Mouse (Mus musculus) ES-E14 (cell line): ENCODE measurements at regions not wholly inside any gene's neighbourhood (a gene's known extent, or its start where the extent isn't known, plus 50 kb on each side); places are given as distances from the start of the nearest gene placed in this dataset.

Experiments
- CHD2 ChIP-seq: IDR thresholded peaks from 2 replicates; pipeline ENCODE4 v1.6.1; 2014; ENCODE audit warnings: mild to moderate bottlenecking, low read depth, low read length, inconsistent platforms
- HCFC1 ChIP-seq: IDR thresholded peaks from 2 replicates; pipeline ENCODE4 v1.6.1; 2012; ENCODE audit warnings: low read length, inconsistent platforms, borderline replicate concordance; ENCODE audit not compliant: insufficient read depth

DNA sequence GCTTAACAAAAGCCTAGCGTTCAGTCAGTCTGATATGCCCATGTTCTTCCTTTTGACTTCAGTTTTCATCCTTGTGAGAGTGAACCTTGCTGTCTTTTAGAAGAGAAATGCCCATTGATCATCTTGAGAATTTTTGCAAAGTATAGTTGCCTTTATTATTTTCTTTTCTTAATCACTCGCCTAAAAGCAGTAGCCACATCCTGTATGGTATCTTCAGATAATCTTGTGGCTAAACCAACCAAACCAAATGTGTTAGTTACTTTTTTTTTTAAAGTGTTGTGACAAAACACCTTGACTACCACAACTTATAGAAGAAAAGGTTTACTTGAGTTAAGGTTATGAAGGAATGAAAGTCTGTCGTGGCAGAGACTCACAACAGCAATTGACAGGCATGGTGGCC is 67.9 kb downstream of the Gm10295 start:
- TF ChIP-seq CHD2: no peak
- TF ChIP-seq HCFC1: no peak
